Mouse (Mus musculus) ES-E14 (cell line): Measurements from ENCODE around the gene Fcrlb.

Experiments
- CHD2 ChIP-seq: IDR thresholded peaks from 2 replicates; pipeline ENCODE4 v1.6.1; 2014; ENCODE audit warnings: mild to moderate bottlenecking, low read depth, low read length, inconsistent platforms
- HCFC1 ChIP-seq: IDR thresholded peaks from 2 replicates; pipeline ENCODE4 v1.6.1; 2012; ENCODE audit warnings: low read length, inconsistent platforms, borderline replicate concordance; ENCODE audit not compliant: insufficient read depth
- MAFK ChIP-seq: IDR thresholded peaks from 2 replicates; pipeline ENCODE4 v1.6.1; 2014; ENCODE audit warnings: mild to moderate bottlenecking, low read depth, low read length, inconsistent platforms; ENCODE audit not compliant: insufficient read depth
- ZC3H11A ChIP-seq: IDR thresholded peaks from 2 replicates; pipeline ENCODE4 v1.6.1; 2012; ENCODE audit warnings: low read depth, mild to moderate bottlenecking, inconsistent platforms, low read length, borderline replicate concordance
- ZNF384 ChIP-seq: IDR thresholded peaks from 2 replicates; pipeline ENCODE4 v1.6.1; 2012; ENCODE audit warnings: low read depth, low read length, inconsistent platforms

GRCm38 (mm10) chr1:170886044-170886458 lies 26.7 kb downstream of the Fcrlb start:
- TF ChIP-seq MAFK (no peak), CHD2 (no peak), HCFC1 (no peak), ZC3H11A (no peak), ZNF384 (no peak)
